Mouse (Mus musculus): Measurements from ENCODE around the gene Sdad1.
A peak's percentile ranks its signal among the peaks of the same experiment; 100 is the strongest.
"Not testable (repeated sequence)": the region's sequence is repeated elsewhere in the genome, so short reads cannot be mapped to it uniquely, and the experiment has no call there.

Sdad1 gene

DNA sequence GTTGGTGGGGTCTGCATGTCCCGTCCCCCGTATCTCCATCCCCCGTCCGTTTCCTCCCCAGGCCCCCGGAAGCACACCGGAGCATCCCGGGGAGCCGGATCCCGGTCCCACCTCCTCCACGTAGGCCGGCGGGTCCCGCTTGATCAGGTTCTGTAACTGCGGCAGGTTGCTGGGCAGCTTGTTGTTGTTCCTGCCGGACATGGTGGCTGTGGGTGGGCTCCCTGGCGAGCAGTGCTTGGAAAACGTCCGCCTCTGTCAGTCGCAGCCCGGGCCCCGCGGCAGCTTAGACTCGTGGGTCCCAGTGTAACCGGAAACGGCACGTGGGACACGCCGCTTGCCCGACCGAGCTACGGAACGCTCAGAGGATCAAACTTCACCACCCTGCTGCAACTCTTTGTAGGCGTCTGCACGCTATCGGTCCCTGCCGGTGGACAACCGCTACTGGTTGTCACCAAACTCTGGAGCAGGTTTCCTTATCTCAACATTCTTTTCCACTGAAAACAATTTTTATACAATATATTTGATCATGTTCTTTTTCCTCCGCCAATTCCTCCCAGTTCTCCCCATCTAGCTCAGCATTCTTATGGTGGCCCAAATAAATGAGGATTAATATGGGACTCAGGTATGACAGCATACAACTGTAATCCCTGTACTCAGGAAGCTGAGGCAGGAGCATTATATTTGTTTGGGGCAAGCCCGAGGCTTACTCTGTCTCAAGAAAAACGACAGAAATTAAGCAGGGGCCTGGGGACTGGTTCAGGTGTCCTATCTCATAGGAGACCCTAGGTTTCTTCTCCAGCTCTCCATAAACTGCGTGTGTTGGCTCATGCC is at the start of gene Sdad1:
Sdad1 (minus strand) TSS at position 799 of the 831 bp plus-strand sequence.
- peak; percentile 96 for DNase-seq

DNA sequence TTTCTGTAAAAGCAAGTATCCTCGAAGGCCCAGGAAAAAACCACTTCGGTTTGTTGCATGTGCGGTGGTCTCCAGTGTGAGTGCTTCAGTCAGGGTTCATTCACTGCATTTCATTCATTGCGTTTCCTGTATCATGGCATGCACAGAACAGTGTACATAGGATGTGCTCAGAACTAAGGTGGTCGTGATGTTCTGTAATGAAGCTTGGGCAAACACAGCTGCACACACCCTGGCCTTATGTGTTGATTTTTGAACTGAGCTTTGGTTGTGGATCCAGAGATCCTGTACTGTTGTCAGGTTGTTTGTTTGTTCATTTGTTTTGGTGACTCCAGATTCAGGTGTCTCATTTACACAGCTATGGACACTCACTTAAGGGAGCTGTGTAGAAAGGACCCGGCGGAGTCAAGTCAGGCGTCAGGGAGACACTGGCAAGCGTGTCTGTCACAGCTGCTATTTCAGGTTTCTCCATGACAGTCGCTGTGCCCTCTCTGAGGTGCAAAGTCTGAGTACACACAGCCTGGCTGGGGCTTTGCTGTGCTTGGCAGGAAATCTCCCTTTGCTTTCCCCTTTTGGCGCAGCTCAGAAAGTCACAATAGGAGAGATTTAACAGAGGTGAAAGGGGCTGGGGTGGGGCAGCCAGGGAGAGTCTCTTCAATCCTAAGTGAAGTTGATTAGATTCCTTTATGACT is 48.6 kb upstream of the Sdad1 start:
- DNase-seq, result no peak

DNA sequence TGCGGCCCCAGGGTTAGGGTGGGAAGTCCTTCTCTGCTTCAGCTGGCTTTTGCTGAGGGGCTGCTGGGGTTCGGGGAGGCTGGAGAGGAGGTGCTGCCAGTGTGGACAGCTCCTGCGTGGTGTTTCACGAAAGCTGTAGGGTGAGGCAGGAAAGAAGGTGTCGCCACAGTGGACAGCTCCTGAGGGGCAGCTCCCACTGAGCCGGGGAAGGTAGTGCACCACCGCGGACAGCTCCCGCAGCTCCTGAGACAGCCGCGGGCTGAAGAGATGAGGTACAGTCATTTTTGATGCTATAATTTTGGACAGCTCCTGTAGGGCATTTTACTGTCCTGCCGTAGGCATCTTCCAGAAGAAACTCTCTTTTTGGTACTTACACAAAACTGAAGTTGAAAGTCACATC is 47.8 kb upstream of the Sdad1 start:
- DNase-seq, result no peak

- peak in 1 of 2 experiments; percentile 46 for DNase-seq
These were observed 43.2 kb upstream of the Sdad1 start for GRCm38 (mm10) chr5:92353517-92353916.

DNA sequence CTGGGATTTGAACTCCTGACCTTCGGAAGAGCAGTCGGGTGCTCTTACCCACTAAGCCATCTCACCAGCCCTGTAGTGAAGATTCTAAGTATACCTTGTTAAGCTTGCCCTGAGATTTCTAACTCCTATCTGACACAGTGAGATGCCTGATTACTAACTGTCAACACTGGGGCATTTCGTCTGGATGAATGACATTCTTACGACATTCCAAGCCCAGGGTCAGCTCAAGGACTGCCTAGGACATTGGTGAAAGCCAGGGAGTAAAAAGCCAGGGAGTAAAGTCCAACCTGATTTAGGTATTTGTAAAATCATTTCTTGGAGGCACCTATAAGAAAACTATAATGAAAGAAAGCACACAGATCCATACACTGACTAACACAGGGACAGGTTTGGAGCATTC is 42.4 kb upstream of the Sdad1 start:
- not testable (repeated sequence) for DNase-seq

DNA sequence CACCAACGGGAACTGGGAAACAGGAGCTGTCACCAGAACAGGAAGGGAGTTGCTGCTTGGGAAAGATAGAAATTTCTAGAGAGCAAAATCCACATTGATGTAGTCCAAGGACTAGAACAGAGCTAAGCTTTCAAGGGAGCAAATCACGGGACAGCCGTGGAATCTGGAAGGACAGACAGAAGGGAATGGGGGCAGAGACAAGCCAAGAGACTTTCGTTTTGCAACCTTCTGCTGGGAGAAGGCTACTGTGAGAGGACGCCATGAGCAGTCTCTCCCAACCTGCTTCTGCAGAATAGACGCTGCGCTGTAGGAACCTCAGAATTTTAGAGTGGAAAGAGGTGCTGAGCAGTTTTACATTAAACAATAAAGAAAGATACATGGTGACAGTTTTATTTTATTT is 39.5 kb upstream of the Sdad1 start:
- DNase-seq, result no peak

DNA sequence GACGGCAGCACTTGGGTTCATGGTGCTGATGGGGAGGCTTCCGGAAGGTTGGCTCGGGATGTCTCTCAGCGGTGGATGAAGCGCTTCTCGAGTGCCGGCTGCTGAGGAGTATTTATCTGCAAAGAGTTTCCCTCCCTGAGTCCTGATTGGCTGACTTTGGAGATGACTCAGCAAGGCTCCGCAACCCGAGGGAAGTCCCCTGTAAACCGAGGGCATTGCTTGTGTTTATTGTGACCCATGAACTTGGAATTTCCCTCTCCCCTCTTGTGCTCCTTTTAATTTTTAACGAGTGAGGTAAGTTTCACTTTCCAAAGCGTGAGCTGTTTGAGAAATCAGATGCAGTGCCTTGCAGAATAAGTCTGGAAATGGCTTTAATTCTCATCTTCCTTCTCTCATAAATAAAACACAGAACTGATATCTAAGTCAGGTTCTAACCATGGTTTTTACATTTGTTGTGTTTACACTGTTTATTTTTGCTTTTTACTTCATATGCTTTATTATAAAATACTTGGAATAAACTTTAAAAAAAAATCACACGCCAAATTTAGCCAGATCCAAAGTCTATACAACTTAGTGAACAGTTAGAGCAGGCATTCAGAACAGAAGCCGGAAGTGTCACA is 38.6 kb upstream of the Sdad1 start, which contains the start of gene Cxcl10:
Cxcl10 (minus strand) TSS at position 96 of the 620 bp plus-strand sequence.
- DNase-seq, result peak in 1 of 2 experiments; percentile 45

- DNase-seq, result no peak
These were observed 34.7 kb upstream of the Sdad1 start for GRCm38 (mm10) chr5:92345006-92345405.

DNA sequence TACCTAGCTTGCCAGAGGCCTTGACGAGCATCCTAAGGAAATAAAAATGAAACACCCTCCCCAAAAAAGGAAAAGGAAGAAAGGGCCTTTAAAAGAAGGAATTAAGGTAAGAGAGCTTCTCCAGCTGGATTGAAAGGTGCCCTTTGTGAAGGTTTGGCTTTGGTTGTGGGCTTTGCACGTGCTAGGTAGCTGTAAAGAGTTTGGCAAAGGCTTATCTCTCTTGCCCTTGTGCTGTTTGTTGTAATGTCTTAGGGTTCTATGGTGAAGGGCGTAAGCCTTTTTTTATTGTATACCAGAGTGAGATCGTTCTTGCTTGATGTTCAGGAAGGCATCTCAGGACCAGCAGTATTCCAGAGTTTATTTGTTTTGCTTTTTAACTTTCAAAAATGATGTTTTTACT is 30.3 kb upstream of the Sdad1 start:
- DNase-seq, result no peak

DNA sequence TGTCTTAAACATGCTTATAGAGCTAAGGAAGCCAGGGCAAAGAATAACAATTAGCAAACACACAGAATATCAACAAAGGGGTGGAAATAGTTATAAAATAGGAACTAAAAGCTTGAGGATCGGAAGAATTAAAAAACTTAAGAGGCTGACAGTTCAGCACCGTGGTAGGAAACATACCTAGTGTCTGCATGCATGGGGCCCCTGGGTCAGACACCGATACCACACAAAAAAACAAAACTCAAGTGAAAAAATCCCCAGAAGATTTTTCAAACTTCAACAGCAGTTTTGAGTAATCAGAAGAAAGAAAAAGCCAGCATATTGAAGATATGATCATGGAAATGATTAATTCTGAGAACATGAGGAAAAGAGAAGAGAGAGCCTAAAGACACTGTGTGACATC is 26.5 kb upstream of the Sdad1 start:
- DNase-seq, result no peak

GRCm38 (mm10) chr5:92332359-92332840 is 22.1 kb upstream of the Sdad1 start:
- DNase-seq, result no peak

GRCm38 (mm10) chr5:92331635-92332338 is 21.5 kb upstream of the Sdad1 start, which contains the start of gene Art3:
Gene Art3, plus strand, starts transcription at chr5:92331827.
- DNase-seq, result no peak

GRCm38 (mm10) chr5:92331122-92331521 is 20.8 kb upstream of the Sdad1 start:
- no peak for DNase-seq

GRCm38 (mm10) chr5:92327929-92328328 is 17.6 kb upstream of the Sdad1 start, which contains the start of gene Cxcl9:
Gene Cxcl9, minus strand, starts transcription at chr5:92328079.
- no peak for DNase-seq

- DNase-seq, result no peak
These were observed 17.1 kb upstream of the Sdad1 start for GRCm38 (mm10) chr5:92327367-92327766.

GRCm38 (mm10) chr5:92323264-92323663 is 13.0 kb upstream of the Sdad1 start:
- no peak for DNase-seq

GRCm38 (mm10) chr5:92322612-92323011 is 12.3 kb upstream of the Sdad1 start:
- DNase-seq, result no peak

DNA sequence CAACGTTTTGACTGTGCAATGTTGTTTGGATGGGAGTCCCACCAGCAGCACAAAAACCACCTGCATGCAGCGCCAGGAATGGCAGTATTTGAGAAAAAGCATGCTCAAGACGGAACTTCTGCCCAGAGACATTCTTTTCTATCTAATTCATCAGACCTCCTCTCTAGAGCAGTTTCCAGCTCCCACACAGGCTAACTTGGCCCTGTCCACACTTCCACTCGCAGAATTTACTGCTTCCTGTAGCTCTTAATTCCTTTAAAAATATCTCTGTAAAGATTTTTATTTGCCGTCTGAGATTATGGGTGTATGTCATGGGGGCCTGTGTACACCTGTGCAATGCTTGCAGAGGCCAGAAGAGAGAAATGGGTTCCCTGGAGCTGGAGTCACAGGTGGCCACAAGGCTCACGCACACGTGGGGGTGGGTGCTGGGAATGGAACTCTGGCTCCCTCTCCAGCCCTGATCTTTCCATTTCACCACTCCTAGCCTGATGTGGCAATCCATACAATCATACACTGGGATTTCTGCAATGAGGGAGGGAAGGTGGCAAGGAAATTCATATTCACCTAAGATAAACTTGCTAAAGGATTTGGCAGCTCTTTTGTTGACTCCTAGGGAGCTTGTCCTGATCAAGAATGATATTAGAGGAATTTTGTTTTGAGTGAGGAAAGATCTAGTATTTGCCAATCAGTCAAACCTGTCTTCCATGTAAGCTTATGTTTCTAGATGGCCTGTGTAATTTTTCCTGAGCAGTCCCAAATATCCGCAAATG is 11.5 kb upstream of the Sdad1 start:
- DNase-seq, result no peak

DNA sequence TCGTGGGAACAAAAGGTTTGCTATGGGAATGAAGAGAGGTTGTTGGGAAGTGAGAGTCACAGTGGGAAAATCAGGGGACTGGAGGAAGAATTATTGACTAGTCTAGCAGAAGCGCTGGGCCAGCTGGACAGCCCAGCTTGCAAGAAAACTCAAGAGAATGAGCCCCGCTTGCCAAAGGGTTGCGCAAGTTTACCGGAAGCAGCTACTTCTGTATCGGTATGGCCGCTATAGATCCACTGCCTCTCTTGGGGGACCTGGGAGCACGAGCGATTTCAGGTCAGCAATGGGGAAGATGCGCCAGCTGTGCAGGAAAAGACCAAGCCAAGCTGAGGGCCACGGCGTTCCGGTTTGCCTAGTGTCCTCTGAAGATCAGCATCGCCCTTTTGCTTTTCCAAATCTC is 8.3 kb upstream of the Sdad1 start:
- DNase-seq, result no peak

DNA sequence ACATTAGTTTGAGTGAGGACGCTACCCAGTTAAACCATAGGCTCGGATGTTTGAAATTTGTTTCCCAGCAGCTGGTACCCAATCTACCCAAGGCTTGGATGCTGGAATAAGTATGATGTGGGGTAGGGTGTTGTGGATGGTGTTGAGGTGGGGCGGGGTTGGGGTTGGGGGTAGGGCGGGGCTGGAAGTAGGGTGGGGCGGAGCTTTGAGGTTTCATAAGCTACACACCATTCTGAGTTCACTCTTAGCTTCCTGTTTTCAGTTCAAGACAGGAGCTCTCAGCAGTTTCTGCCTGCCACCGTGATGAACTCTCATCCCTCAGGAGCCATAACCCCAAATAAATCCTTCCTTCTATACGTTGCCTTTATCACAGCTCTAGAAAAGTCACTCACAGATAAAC is 7.8 kb upstream of the Sdad1 start:
- no peak for DNase-seq

GRCm38 (mm10) chr5:92313776-92314175 is 3.5 kb upstream of the Sdad1 start:
- no peak for DNase-seq

Measured in cerebellum, postnatal 25 days (tissue).